Mouse (Mus musculus) thymus, postnatal 4 days (tissue): ENCODE measurements around the gene Snrpn.
"Not testable (repeated sequence)": the region's sequence is repeated elsewhere in the genome, so short reads cannot be mapped to it uniquely, and the experiment has no call there.

Experiments used
- DNase-seq: peaks from one replicate; pipeline ENCODE4 v3.0.0; 2021

Snrpn gene

DNA sequence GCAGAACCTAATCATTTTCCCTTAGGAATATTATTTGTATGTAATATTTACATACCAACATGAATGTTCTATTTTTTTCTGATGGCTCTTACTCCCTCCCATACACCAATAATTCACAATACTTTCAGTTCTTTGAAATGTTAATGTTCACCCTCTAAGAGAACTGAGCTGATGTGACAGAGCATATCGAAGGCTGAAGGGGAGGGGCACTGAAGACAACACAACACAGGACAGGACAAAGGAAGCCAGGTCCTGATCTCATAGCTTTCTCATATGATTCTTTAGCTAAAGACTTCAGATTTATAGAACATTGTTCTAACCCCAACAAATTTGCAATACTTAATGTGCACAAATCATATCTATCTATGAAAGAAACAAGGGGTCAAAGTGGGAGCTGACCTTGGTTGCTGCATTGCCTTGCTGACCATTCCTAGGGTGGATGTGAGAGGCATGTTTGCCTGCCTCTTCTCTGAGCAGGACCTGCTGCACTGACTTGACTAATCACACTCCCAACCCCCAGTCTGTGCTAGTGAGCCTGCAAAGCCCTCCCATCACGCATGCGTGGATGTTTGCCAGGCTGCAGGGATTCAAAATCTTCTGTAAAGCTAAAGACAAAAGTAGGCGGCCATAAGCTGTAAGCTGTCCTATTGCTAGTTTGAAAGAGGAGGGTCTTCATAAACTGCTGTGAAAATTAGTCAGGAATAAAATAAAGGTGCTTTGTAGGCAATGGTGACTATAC is at the start of gene Snrpn:
Gene Snrpn, minus strand, starts transcription at position 478 of the 739 bp plus-strand sequence.
- no peak for DNase-seq

- no peak for DNase-seq
Observed at GRCm38 (mm10) chr7:60170250-60171185, 30.5 kb upstream of the Snrpn start.

GRCm38 (mm10) chr7:60125332-60125731 is 14.7 kb downstream of the Snrpn start:
- no peak for DNase-seq

- not testable (repeated sequence) for DNase-seq
Observed at GRCm38 (mm10) chr7:60123086-60123624, 16.9 kb downstream of the Snrpn start.

DNA sequence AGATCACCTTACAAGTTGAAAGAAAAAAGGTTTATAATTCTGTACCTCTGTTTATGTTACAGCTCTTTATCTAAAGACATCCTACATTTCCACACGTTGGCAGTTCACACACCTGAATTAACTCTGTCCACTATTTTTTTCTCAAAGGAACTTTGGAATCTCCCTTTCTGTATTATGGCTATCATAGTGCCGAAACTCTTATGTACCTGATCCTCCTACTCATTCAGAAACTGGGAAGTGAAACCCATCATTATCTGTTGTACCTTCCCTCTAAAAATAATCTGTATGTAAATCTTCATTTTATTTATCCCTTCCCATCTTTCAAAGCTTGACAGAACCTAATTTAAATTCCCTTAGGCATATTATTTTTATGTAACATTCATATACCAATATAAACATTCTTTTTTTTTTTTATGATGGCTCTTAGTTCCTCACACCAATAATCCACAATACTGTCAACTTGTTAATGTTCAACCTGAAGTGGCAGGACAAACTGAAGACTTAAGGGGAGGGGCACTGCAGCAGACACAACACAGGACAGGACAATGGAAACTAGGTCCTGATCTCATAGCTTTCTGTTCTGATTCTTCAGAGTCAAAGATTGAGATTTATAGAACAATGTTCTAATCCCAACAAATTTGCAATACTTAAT is 17.5 kb downstream of the Snrpn start:
- no peak for DNase-seq

- DNase-seq, result no peak
Observed at GRCm38 (mm10) chr7:60097154-60097859, 42.7 kb downstream of the Snrpn start.

- DNase-seq, result no peak
Observed at GRCm38 (mm10) chr7:60076301-60076700, 63.7 kb downstream of the Snrpn start.

GRCm38 (mm10) chr7:60047481-60048201 is 92.4 kb downstream of the Snrpn start:
- DNase-seq, result no peak

DNA sequence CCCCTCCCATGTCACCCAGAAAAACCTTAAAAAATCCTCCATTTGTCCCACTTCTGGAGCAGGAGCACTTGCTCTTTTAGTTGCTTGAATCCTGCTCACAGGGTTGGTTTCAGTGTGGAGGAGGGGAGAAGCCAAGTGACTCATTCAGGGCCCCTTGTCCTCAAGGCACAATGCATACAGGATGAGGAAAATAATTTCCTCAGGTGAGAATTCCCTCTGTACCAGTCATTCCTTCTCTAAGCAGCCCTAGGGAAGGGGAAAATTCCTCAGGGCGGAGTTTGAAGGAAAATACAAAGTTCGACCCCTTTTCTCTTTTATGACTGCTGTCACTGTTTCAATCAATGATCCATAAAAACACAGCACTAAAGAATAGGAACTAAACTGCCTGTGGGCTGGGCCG is 126.8 kb downstream of the Snrpn start:
- DNase-seq, result no peak

DNA sequence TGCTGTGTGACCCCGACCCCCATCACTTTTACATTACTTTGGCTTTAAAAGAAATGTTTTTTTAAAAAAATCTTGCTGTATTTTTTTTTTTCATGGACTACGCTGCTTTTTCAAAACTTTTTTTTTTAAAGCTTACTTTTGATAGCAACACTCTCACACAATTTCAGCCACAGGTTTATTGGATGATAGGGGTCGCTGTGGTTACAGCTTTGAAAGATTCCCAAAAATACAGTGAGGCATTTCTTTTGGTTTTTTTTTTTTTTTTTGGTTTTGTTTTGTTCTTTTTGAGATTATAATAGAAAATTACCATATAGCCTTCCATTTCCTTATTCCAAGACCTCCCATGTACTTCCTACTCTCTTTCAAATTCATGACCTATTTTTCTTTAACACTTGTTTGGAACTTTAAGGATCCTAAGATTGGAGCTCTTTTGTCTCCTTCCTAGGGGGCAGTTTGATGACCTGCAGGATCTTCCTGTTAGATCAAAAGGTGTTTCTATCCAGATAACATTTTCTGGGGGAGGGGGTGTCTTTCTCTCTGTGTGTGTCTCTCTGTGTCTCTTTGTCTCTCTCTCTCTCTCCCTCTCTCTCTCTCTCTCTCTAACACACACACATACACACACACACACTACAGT is 132.2 kb downstream of the Snrpn start:
- no peak for DNase-seq

DNA sequence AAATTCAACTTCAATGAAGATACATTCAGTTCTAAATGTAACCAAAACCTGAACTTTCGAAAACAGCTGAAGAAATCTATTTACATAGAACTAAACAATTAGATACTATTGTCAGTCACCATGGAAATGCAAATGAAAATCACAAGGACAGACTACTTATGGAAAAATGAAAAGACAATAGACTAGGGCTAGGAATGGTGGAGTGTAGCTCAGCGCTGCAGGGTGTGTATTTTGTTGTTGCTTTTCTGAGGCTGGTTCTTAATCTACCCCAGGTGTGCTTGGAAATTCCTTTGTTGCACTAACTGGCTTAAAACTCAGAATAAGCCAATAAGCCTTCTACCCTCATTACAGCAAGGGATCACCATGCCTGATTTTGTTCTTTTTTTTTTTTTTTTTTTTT is 133.8 kb downstream of the Snrpn start:
- no peak for DNase-seq

DNA sequence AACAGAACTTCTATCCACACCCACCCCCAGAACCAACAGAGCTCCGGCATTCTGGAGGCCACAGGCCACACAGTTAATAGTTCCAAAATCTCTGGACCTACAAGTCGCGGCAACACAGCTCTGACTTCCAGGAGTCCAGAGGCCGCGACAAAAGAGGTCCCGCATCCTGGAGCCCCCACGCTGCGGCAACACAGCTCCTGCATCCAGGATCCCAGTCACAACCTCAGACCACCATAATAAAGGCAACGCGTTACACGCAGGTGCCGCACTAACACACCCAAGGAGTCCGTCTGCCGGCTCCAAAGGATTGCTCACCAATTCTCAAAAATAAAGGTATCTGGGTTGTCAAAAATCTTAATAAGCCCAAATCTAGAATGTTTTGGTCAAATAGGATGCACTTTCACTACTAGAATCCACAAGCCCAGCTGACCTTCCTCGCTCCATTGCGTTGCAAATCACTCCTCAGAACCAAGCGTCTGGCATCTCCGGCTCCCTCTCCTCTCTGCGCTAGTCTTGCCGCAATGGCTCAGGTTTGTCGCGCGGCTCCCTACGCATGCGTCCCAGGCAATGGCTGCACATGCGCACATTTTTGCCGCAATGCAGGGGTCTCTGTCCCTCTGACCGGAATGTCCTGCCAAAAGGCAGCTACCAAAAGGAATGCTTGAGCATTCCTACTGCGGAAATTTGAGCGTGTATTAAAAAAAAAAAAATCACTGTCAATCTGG is 135.3 kb downstream of the Snrpn start, which contains the start of the genes Snurf and Gm38393:
Gene Snurf, minus strand, starts transcription at position 444 of the 725 bp plus-strand sequence.
Gene Gm38393, minus strand, starts transcription at position 459 of the 725 bp plus-strand sequence.
- DNase-seq, result peak; percentile 55

DNA sequence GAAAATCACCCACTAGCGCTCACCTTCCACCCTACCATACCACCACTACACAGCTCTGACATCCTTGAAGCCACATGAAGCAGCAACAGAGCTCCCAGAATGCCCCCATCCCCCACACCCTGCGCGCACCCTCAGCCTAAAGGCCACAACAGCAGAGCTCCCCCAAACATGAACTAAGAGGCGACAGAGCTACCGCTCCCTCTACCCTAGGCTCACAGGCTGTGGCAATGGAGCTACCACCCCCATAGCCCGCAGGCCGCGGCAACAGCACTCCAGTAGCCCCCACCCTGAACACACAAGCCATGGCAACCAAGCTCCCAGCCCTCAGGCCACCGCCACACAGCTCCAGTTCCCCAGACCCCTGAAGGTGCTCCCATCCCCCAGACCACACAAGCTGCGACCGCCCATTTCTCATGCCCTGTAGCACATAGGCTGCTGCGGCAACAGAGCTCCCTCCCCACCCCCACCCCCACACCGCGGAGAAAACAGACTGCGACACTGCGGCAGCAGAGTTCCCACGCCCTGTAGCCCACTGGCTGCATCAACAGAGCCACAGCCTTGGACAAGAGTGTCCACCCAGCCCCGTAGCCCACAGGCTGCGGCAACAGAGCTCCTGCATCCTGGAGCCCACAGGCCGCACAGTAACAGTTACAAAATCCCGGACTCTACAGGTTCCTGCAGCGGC is 136.0 kb downstream of the Snrpn start:
- peak; percentile 62 for DNase-seq

DNA sequence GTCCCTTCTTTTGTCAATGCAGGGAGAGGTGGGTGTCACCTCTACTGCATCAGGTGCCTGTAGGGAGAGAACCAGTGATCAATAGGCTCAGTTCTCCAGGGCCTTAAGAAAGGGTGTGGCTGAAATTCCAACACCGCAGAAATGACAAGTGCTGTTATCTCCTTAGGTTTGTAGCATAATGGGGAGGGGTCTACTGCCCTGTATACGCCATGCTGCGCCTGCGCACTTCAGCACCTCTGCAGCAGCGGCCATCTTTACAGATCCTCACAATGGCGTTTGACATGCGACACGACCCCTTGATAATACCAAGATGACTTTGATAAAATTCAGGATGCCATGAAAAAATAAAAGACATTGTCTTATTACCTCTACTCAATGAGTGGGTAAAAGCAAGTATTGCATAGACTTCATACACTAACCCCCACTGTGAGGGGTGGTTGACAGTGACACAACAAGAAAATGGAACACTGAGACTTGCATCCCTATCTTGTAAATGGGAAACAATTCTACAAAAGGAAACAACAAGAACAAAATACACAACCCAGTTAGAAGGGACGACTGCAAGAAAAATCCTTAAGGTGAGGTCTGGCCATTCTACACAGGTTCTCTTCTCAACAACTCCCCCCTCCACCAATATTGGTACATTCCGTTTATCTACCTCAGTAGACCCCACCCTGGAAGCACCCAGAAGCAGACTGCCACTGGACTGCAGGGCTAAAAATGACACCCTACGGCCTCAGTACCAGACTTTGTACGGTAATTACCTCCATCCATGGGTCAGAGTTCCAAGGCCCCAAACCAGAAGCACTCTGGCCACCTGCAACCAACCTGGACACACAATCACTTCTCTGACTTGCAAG is 136.8 kb downstream of the Snrpn start:
- no peak for DNase-seq

- DNase-seq, result no peak
Observed at GRCm38 (mm10) chr7:59978646-59979045, 161.4 kb downstream of the Snrpn start.
